Mouse (Mus musculus) kidney, embryonic 15.5 days (tissue): Measurements from ENCODE around the gene Amd1. TPM values are rescaled to one million over a fixed set of nuclear protein-coding genes. Genes with fewer than 3 reads are reported as not detected.

Experiments used
- ATAC-seq: fragments of 200-750 bp; cut with Nextera tagmentation; replicated peaks from 2 replicates; pipeline ENCODE4 v1.8.0; 2017; ENCODE audit warnings: moderate TSS enrichment; ENCODE audit not compliant: low FRiP score
- H3K27ac ChIP-seq: fragments of 300-500 bp; sonication (generic); 2 replicates; pipeline ENCODE4 v1.5.1; 2015; ENCODE audit warnings: mild to moderate bottlenecking, inconsistent platforms
- H3K27me3 ChIP-seq: fragments of 300-500 bp; sonication (generic); 2 replicates; pipeline ENCODE4 v1.6.1; 2015; ENCODE audit warnings: inconsistent platforms
- H3K36me3 ChIP-seq: fragments of 300-500 bp; sonication (generic); 2 replicates; pipeline ENCODE4 v1.6.1; 2015; ENCODE audit warnings: inconsistent platforms
- H3K4me1 ChIP-seq: fragments of 300-500 bp; sonication (generic); 2 replicates; pipeline ENCODE4 v1.6.1; 2015; ENCODE audit warnings: inconsistent platforms
- H3K4me2 ChIP-seq: fragments of 300-500 bp; sonication (generic); 2 replicates; pipeline ENCODE4 v1.6.1; 2015; ENCODE audit warnings: moderate library complexity, mild to moderate bottlenecking, inconsistent platforms
- H3K4me3 ChIP-seq: fragments of 300-500 bp; sonication (generic); replicated peaks from 2 replicates; pipeline ENCODE4 v1.5.1; 2015; ENCODE audit warnings: mild to moderate bottlenecking, inconsistent platforms
- H3K9ac ChIP-seq: fragments of 300-500 bp; sonication (generic); 2 replicates; pipeline ENCODE4 v1.6.1; 2015; ENCODE audit warnings: mild to moderate bottlenecking, inconsistent platforms
- H3K9me3 ChIP-seq: fragments of 300-500 bp; sonication (generic); replicated peaks from 2 replicates; pipeline ENCODE4 v1.6.1; 2016; ENCODE audit warnings: inconsistent platforms
- WGBS: fragments of 180-500 bp; shearing (Covaris S2); methylation state at CpG from one replicate; pipeline ENCODE4 v1.1.7; 2015; ENCODE audit warnings: mixed read lengths; 5-methylcytosine and 5-hydroxymethylcytosine counted together
- polyA plus RNA-seq: library from polyadenylated mRNA; unstranded; fragments of >200 nt; fragmentation: Nextera tagmentation; extraction: Ambion mirVana; gene quantifications from 2 replicates; pipeline ENCODE4 v1.2.1, GENCODE M21; 2015

Amd1 gene
- polyA plus RNA-seq, 1 experiment from 2014 or later = 64.6 TPM

DNA sequence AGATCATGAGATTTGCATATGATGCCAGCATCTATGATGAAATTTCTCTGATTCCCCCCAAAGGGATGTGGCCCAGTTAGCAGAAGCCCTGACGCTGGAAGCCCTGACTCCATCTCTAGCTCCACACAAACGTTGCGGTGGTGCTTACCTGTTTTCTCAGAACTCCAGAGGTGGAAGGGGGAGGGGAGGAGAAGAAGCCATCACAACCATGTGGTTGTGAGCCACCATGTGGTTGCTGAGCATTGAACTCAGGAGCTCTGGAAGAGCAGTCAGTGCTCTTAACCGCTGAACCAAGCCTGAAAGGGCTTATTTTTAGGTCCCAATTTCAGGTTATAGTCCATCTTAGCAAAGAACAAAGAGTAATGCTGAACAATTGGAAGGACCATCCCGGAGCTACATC, 41.7 kb downstream of the Amd1 start:
- H3K4me2 ChIP-seq = no peak overlapping the region
- H3K9me3 ChIP-seq = no peaks in the 10 kb centered on the region
- peaks cover 3% of the 10 kb centered on the region; the same call in 1 of the 2 replicates for H3K36me3 ChIP-seq
- H3K4me1 ChIP-seq = peaks cover 21% of the 10 kb centered on the region
- no peaks in the 10 kb centered on the region for H3K27me3 ChIP-seq
- H3K4me3 ChIP-seq = no peak overlapping the region
- no peak overlapping the region for H3K9ac ChIP-seq
- no peak overlapping the region for H3K27ac ChIP-seq
- ATAC-seq = no peak
- WGBS = 59% methylated on average over 5 of the region's 5 CpGs

DNA sequence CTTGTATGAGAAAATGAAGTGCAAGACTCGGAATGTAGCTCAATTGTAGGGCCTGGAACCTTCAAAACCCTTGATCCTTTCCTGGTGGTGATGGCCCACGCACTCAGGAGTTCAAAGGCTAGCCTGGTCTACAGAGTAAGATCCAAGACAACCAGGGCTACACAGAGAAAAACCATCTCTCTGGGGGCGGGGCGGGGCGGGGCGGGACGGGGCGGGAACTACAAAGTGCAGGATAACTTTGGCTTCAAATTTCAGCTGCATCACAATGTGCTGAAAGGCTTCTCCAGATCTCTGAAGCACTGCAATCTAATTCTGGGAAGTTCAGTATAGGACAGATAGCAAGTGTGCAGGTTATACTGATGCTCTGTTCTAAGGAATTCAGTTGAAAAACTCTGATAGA, 42.4 kb downstream of the Amd1 start:
- ATAC-seq = no peak
- H3K4me2 ChIP-seq = peak overlapping the region; percentile 82; the same call in 1 of the 2 replicates
- no peaks in the 10 kb centered on the region for H3K27me3 ChIP-seq
- peaks cover 10% of the 10 kb centered on the region for H3K36me3 ChIP-seq
- peak overlapping the region; percentile 98; the same call in 1 of the 2 replicates for H3K27ac ChIP-seq
- H3K4me1 ChIP-seq = peaks cover 21% of the 10 kb centered on the region
- 14% methylated on average over 8 of the region's 8 CpGs for WGBS
- no peak overlapping the region for H3K4me3 ChIP-seq
- H3K9me3 ChIP-seq = no peaks in the 10 kb centered on the region
- no peak overlapping the region for H3K9ac ChIP-seq

DNA sequence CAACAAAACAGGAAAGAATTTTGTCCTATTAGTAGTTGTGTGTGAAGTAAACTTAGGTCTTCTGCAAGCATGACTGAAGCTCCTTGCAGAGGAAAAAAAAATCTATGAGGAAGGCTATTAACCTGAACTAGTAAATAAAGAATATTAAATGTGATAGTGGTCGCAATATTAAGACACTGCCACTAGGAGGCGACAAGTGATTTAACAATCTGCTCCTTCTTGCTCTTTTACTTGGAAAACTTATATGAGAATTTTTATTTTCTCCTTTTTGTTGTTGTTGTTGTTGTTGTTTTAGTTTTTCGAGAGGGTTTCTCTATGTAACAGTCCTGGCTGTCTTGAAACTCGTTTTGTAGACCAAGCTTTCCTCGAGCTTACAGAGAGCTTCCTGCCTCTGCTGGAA, 43.0 kb downstream of the Amd1 start:
- Histone ChIP-seq H3K27me3 (no peaks in the 10 kb centered on the region), H3K9ac (0 out of 2 replicates have a peak overlapping the region, but pooled peaks have one; percentile 2), H3K36me3 (peaks cover 15% of the 10 kb centered on the region), H3K4me1 (peaks cover 21% of the 10 kb centered on the region), H3K4me2 (peak overlapping the region; percentile 82), H3K9me3 (no peaks in the 10 kb centered on the region), H3K27ac (peak overlapping the region; percentile 98), H3K4me3 (peak overlapping the region; percentile 88)
- ATAC-seq = no peak
- WGBS = 6% methylated on average over 5 of the region's 5 CpGs

DNA sequence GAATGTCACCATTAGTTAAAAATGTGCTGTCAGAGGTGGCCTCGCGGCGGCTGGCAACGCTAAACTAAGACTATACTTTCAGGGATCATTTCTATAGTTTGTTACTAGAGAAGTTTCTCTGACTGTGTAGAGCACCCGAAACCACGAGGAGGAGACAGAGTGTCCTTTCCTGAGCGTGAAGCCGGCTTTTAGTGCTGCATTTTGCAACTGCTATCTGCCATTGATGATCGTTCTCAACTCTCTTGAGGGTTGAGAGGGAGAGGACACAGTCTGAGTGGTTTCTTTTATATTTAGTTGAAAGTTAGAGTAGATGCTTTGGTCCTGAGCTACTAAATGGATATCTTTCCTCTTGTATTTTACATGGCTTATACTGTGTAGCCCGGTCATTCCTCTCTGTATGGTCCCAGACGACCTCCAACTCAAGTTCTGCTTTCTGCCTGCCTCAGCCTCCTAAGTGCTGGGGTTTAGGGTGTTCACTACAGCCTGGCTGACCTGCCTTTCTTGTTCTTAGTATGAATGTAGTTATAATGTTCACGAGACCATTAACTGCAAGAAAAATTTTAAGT, 43.5 kb downstream of the Amd1 start:
- H3K4me3 ChIP-seq = peak overlapping the region; percentile 88
- no peaks in the 10 kb centered on the region for H3K9me3 ChIP-seq
- no peaks in the 10 kb centered on the region for H3K27me3 ChIP-seq
- H3K9ac ChIP-seq = 0 out of 2 replicates have a peak overlapping the region, but pooled peaks have one; percentile 2
- peak overlapping the region; percentile 98 for H3K27ac ChIP-seq
- H3K4me1 ChIP-seq = peaks cover 21% of the 10 kb centered on the region
- peaks cover 20% of the 10 kb centered on the region for H3K36me3 ChIP-seq
- ATAC-seq = peak; percentile 86
- under 1% methylated on average over 12 of the region's 12 CpGs for WGBS
- H3K4me2 ChIP-seq = peak overlapping the region; percentile 82

DNA sequence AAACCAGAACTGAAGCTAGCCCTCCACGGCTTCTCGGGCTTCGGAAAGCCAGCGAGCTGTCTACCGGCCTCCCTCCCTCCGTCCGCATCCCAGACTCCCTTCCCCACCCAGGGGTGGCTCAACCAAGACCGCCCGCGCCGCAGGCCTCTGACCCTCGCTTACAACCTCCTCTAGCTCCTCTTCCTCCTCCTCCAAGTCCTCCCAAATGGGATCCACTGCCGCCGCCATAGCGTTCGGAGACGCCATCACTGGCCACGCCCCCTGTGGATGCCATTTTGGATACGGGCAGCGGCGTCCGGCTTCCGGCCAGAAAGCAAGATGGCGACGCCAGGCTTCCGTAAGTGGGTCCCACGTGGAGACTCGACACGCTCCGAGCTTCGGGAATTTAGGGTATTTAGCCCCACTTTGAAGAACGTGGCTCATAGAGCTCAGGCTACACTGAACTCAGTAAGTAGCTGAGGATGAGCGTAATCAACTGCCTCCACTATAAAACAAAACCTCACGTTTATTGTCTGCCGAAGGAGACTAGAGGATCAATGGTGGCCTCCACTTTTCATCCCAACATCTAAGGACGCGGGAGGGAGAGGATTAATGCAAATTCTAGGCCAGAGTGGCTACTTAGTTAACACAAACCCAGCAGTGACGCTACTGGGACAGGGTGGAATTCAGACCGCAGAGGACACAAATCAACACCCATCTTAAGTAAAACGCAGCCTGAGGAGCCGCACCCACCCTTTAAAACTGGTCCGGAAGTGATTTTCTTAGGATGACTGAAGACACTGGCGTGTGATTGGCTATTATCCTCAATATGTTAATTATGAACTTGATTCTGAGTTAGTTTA, 44.4 kb downstream of the Amd1 start, which contains the start of gene Gtf3c6:
Gene Gtf3c6 (minus strand): TSS at position 695 of the 842 bp plus-strand sequence.
- WGBS = under 1% methylated on average over 43 of the region's 43 CpGs
- Histone ChIP-seq H3K36me3 (peaks cover 29% of the 10 kb centered on the region), H3K4me2 (peak within 1 kb of the TSS; percentile 82), H3K27ac (peak within 1 kb of the TSS; percentile 98), H3K4me3 (peak within 1 kb of the TSS; percentile 88), H3K27me3 (no peaks in the 10 kb centered on the region), H3K4me1 (peaks cover 21% of the 10 kb centered on the region), H3K9ac (peak within 1 kb of the TSS; percentile 95), H3K9me3 (no peaks in the 10 kb centered on the region)
- peak; percentile 79 for ATAC-seq

DNA sequence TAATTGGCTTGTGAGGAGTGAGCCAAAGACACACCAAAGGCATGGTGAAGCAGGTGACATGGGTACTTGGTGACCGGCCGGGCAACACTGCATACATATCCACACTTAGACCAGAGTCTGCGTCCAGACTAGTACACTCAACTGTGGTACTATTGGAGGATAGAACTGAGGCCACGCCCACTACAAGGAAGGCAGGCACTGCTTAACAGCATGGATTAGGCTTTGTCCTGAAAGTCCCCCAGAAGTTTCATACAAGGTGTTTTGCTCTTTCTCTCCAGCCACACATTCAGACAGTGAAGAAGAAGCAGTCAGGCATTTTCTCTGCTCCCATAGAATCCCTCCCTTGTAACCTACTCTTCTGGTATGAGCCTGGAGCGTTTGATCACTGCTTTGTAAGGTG, 45.3 kb downstream of the Amd1 start:
- Histone ChIP-seq H3K27me3 (no peaks in the 10 kb centered on the region), H3K9me3 (no peaks in the 10 kb centered on the region), H3K27ac (peak overlapping the region; percentile 98), H3K36me3 (peaks cover 38% of the 10 kb centered on the region), H3K4me1 (peaks cover 21% of the 10 kb centered on the region), H3K9ac (peak overlapping the region; percentile 95), H3K4me3 (peak overlapping the region; percentile 88), H3K4me2 (peak overlapping the region; percentile 82)
- ATAC-seq = peak; percentile 83
- WGBS = 2% methylated on average over 5 of the region's 5 CpGs

DNA sequence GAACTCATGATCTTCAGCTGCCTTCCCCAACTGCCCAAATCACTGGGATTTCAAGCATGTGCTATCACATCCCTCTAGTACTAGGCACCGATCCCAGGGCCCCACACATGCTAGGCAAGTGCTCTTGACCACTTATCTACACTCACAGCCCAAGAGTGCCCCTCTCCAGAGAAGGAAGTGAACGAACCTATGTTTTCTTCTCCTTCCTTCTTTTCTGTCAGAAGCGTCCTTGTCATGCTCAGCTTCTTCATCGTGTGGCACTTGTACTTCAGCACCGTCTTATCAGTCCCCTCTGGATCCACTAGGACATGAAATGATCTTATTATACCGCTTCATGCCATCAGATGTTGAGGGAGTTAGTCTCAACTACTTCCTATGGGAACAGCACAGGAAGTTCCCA, 51.0 kb downstream of the Amd1 start:
- Histone ChIP-seq H3K9me3 (no peaks in the 10 kb centered on the region), H3K36me3 (peaks cover 82% of the 10 kb centered on the region), H3K27me3 (no peaks in the 10 kb centered on the region), H3K4me2 (no peak overlapping the region), H3K4me1 (peaks cover 4% of the 10 kb centered on the region; the same call in 1 of the 2 replicates), H3K9ac (no peak overlapping the region), H3K4me3 (no peak overlapping the region), H3K27ac (no peak overlapping the region)
- no peak for ATAC-seq
- WGBS = 92% methylated on average over 6 of the region's 6 CpGs

DNA sequence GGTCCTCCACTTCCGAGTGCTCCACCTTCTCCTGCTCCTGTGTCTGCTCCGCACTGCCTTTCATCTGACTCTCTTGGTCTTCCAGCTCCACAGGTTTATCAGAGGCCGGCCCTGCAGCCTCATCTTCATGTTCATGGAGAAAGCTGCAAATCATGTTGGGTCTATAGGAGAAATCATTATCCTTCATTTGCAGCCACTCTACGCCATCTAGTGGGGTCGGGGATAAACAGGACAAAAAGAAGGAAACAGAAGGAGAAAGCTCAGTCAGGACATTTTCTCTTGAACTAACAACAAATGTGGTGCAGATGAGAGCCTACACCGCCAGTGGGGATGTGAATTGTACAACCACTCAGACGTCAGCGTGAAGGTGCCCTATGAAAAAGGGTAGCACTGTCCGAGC, 52.4 kb downstream of the Amd1 start:
- 90% methylated on average over 9 of the region's 9 CpGs for WGBS
- H3K27me3 ChIP-seq = no peaks in the 10 kb centered on the region

DNA sequence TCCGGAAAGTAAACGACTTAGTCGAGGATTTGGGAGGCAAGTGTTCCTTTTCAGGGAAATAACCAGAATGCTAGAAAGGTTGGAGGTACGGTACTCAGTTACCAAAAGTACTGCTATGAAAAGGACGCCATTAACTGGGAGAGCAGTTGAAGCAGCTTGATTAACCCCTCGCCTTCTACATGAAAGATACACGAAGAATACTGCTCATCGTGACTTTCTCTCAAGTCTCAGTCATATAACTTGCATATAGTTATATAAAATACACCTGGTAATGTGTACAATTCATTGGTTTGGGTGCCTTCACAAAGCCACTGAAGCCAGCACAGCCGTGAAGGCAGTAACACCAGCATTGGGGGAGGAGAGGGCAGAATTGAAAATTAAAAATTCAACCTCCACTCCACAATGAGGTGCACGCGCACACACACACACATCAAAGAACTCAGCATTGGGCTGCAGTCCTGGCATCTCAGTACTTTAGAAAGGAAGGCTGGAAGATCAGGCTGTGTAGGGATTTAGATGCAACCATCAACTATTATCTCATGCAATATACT, 54.7 kb downstream of the Amd1 start:
- no peaks in the 10 kb centered on the region for H3K27me3 ChIP-seq
- peak overlapping the region; percentile 73 for H3K4me2 ChIP-seq
- H3K36me3 ChIP-seq = peaks cover 70% of the 10 kb centered on the region
- H3K4me1 ChIP-seq = 0 out of 2 replicates have a peak, but pooled peaks cover 3% of the 10 kb centered on the region
- peak overlapping the region; percentile 76 for H3K27ac ChIP-seq
- no peaks in the 10 kb centered on the region for H3K9me3 ChIP-seq
- ATAC-seq = peak; percentile 49
- 27% methylated on average over 11 of the region's 11 CpGs for WGBS
- H3K4me3 ChIP-seq = peak overlapping the region; percentile 76
- H3K9ac ChIP-seq = no peak overlapping the region

More for the DNA sequence above, 52.4 kb downstream of the Amd1 start:
- Histone ChIP-seq H3K4me2 (no peak overlapping the region), H3K36me3 (peaks cover 73% of the 10 kb centered on the region), H3K9me3 (no peaks in the 10 kb centered on the region), H3K27ac (no peak overlapping the region), H3K4me3 (no peak overlapping the region), H3K9ac (no peak overlapping the region), H3K4me1 (0 out of 2 replicates have a peak, but pooled peaks cover 3% of the 10 kb centered on the region)
- ATAC-seq = no peak

DNA sequence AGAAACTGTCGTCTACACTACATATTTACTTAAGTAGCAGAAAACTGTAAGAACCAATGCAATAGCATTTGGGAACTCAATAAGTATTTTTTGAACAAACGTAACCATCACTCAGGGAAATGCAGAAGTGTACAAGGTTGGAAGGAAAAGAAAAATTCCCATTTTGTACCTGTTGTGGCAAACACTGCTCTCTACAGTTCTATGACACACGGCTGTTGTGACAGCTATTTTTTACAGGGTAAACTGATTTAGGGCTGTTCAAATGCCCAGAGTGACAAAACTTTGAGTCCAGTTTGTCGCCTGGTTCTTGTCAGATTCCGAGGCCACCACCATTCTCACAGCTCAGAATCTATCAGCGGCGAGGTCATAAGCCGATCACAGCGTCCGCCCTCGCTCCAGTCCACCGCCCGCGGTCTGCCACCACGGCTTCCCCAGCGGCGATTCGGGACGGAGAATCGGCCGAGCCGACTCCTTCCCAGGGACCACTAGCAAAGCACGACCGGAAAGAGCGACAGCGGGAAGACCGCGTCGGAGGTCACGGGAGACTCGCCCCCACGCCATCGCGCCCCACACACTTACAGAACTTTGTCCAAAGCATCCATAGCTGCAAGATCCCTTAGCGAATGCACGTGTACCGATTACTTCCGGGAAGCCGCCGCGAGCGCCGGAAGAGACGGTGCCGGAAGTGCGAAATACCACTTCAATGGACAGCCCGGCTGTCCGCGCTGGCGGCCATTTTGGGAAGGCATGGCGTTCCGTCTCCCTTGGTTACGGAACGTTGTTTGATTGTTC, 55.4 kb downstream of the Amd1 start, which contains the start of gene Rpf2:
Gene Rpf2 (minus strand): TSS at position 663 of the 792 bp plus-strand sequence.
- Histone ChIP-seq H3K9ac (peak within 1 kb of the TSS; percentile 57), H3K4me3 (peak within 1 kb of the TSS; percentile 76), H3K4me2 (peak within 1 kb of the TSS; percentile 73), H3K27ac (peak within 1 kb of the TSS; percentile 76), H3K4me1 (0 out of 2 replicates have a peak, but pooled peaks cover 3% of the 10 kb centered on the region), H3K27me3 (no peaks in the 10 kb centered on the region), H3K9me3 (no peaks in the 10 kb centered on the region), H3K36me3 (peaks cover 70% of the 10 kb centered on the region)
- peak; percentile 93 for ATAC-seq
- WGBS = 1% methylated on average over 54 of the region's 54 CpGs

DNA sequence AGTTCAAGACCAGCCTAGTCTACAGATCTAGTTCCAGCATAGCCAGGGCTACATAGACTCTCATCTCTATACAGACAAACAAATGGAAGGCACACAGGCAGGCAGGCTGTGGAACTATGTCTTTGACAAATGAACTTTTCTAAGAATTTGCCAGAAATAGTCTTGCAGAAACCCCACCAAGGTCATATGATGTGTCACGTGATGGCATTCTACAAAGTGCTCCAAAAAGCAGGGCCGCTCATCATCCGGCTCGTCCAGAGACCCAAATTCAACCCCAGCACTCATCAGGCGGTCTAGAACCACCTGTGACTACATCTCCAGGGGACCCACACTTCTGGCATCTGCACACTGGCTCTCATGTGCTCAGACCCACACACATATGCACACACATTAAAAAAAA, 64.2 kb downstream of the Amd1 start:
- Histone ChIP-seq H3K4me1 (no peaks in the 10 kb centered on the region), H3K9ac (no peak overlapping the region), H3K27ac (no peak overlapping the region), H3K27me3 (no peaks in the 10 kb centered on the region), H3K36me3 (peaks cover 85% of the 10 kb centered on the region), H3K9me3 (no peaks in the 10 kb centered on the region), H3K4me2 (no peak overlapping the region), H3K4me3 (no peak overlapping the region)
- ATAC-seq = no peak
- WGBS = 91% methylated on average over 5 of the region's 5 CpGs
